Mouse (Mus musculus): ENCODE results near the gene Exosc1. TPM values are rescaled to one million over a fixed set of nuclear protein-coding genes. Genes with fewer than 3 reads are reported as not detected.
A peak's percentile ranks its signal among the peaks of the same experiment; 100 is the strongest.

The Exosc1 gene
- polyA plus RNA-seq, 1 experiment: 19.0 TPM

- Histone ChIP-seq H3K4me1 (ENCODE audit: control insufficient read depth, insufficient read depth, low read length) (no peaks in the 10 kb centered on the region), H3K4me3 (ENCODE audit: insufficient read depth, low read length) (no peak overlapping the region), H3K27ac (ENCODE audit: insufficient read depth, low read depth, low read length) (no peak overlapping the region)
- TF ChIP-seq CTCF (IDR thresholded peaks at IDR 0.05; ENCODE audit: low read depth, low read length): no peak
Observed at GRCm38 (mm10) chr19:41953574-41953973, 20.4 kb upstream of the Exosc1 start.

GRCm38 (mm10) chr19:41952287-41952686 is 19.1 kb upstream of the Exosc1 start:
- no peak overlapping the region for H3K27ac ChIP-seq (ENCODE audit: insufficient read depth, low read depth, low read length)
- TF ChIP-seq CTCF (IDR thresholded peaks at IDR 0.05; ENCODE audit: low read depth, low read length) (no peak), POLR2A (IDR thresholded peaks at IDR 0.05; ENCODE audit: borderline replicate concordance, low read depth, low read length) (no peak)

GRCm38 (mm10) chr19:41943841-41944240 is 10.6 kb upstream of the Exosc1 start:
- H3K4me3 ChIP-seq (ENCODE audit: insufficient read depth, low read length): no peak overlapping the region
- no peaks in the 10 kb centered on the region for H3K4me1 ChIP-seq (ENCODE audit: control insufficient read depth, insufficient read depth, low read length)
- H3K27ac ChIP-seq (ENCODE audit: insufficient read depth, low read depth, low read length): no peak overlapping the region
- TF ChIP-seq POLR2A (IDR thresholded peaks at IDR 0.05; ENCODE audit: borderline replicate concordance, low read depth, low read length): no peak
- no peak for TF ChIP-seq CTCF (IDR thresholded peaks at IDR 0.05; ENCODE audit: low read depth, low read length)

More at GRCm38 (mm10) chr19:41952287-41952686, 19.1 kb upstream of the Exosc1 start:
- Histone ChIP-seq H3K4me3 (ENCODE audit: insufficient read depth, low read length) (no peak overlapping the region), H3K4me1 (ENCODE audit: control insufficient read depth, insufficient read depth, low read length) (no peaks in the 10 kb centered on the region)

GRCm38 (mm10) chr19:41938539-41938938 is 5.3 kb upstream of the Exosc1 start:
- Histone ChIP-seq H3K27ac (ENCODE audit: insufficient read depth, low read depth, low read length) (no peak overlapping the region), H3K4me3 (ENCODE audit: insufficient read depth, low read length) (no peak overlapping the region), H3K4me1 (ENCODE audit: control insufficient read depth, insufficient read depth, low read length) (peaks cover 5% of the 10 kb centered on the region)
- TF ChIP-seq POLR2A (IDR thresholded peaks at IDR 0.05; ENCODE audit: borderline replicate concordance, low read depth, low read length): no peak
- no peak for TF ChIP-seq CTCF (IDR thresholded peaks at IDR 0.05; ENCODE audit: low read depth, low read length)

GRCm38 (mm10) chr19:41935921-41936320 is 2.7 kb upstream of the Exosc1 start:
- H3K4me1 ChIP-seq (ENCODE audit: control insufficient read depth, insufficient read depth, low read length): peaks cover 10% of the 10 kb centered on the region
- H3K4me3 ChIP-seq (ENCODE audit: insufficient read depth, low read length): no peak overlapping the region
- no peak overlapping the region for H3K27ac ChIP-seq (ENCODE audit: insufficient read depth, low read depth, low read length)
- no peak for TF ChIP-seq POLR2A (IDR thresholded peaks at IDR 0.05; ENCODE audit: borderline replicate concordance, low read depth, low read length)

GRCm38 (mm10) chr19:41934124-41934523 is 901 bp upstream of the Exosc1 start:
- TF ChIP-seq POLR2A (IDR thresholded peaks at IDR 0.05; ENCODE audit: borderline replicate concordance, low read depth, low read length): no peak
- no peak for TF ChIP-seq CTCF (IDR thresholded peaks at IDR 0.05; ENCODE audit: low read depth, low read length)
- Histone ChIP-seq H3K4me3 (ENCODE audit: insufficient read depth, low read length) (peak overlapping the region; percentile 82), H3K27ac (ENCODE audit: insufficient read depth, low read depth, low read length) (no peak overlapping the region), H3K4me1 (ENCODE audit: control insufficient read depth, insufficient read depth, low read length) (peaks cover 10% of the 10 kb centered on the region)

- Histone ChIP-seq H3K27ac (ENCODE audit: insufficient read depth, low read depth, low read length) (peak overlapping the region; percentile 24), H3K4me1 (ENCODE audit: control insufficient read depth, insufficient read depth, low read length) (peaks cover 10% of the 10 kb centered on the region), H3K4me3 (ENCODE audit: insufficient read depth, low read length) (peak overlapping the region; percentile 85)
- TF ChIP-seq POLR2A (IDR thresholded peaks at IDR 0.05; ENCODE audit: borderline replicate concordance, low read depth, low read length) (no peak), CTCF (IDR thresholded peaks at IDR 0.05; ENCODE audit: low read depth, low read length) (no peak)
Observed at GRCm38 (mm10) chr19:41932686-41933085, 537 bp downstream of the Exosc1 start.

- TF ChIP-seq CTCF (IDR thresholded peaks at IDR 0.05; ENCODE audit: low read depth, low read length): no peak
- TF ChIP-seq POLR2A (IDR thresholded peaks at IDR 0.05; ENCODE audit: borderline replicate concordance, low read depth, low read length): no peak
Observed at GRCm38 (mm10) chr19:41920412-41921067, 12.7 kb downstream of the Exosc1 start.

GRCm38 (mm10) chr19:41919471-41919870 is 13.8 kb downstream of the Exosc1 start:
- no peak for TF ChIP-seq POLR2A (IDR thresholded peaks at IDR 0.05; ENCODE audit: borderline replicate concordance, low read depth, low read length)
- no peak for TF ChIP-seq CTCF (IDR thresholded peaks at IDR 0.05; ENCODE audit: low read depth, low read length)
- Histone ChIP-seq H3K27ac (ENCODE audit: insufficient read depth, low read depth, low read length) (no peak overlapping the region), H3K4me1 (ENCODE audit: control insufficient read depth, insufficient read depth, low read length) (peaks cover 22% of the 10 kb centered on the region), H3K4me3 (ENCODE audit: insufficient read depth, low read length) (no peak overlapping the region)

More at GRCm38 (mm10) chr19:41920412-41921067, 12.7 kb downstream of the Exosc1 start:
- Histone ChIP-seq H3K4me1 (ENCODE audit: control insufficient read depth, insufficient read depth, low read length) (peaks cover 15% of the 10 kb centered on the region), H3K4me3 (ENCODE audit: insufficient read depth, low read length) (no peak overlapping the region), H3K27ac (ENCODE audit: insufficient read depth, low read depth, low read length) (no peak overlapping the region)

GRCm38 (mm10) chr19:41916853-41917252 is 16.4 kb downstream of the Exosc1 start:
- Histone ChIP-seq H3K27ac (ENCODE audit: insufficient read depth, low read depth, low read length) (peak overlapping the region; percentile 60), H3K4me1 (ENCODE audit: control insufficient read depth, insufficient read depth, low read length) (peaks cover 22% of the 10 kb centered on the region), H3K4me3 (ENCODE audit: insufficient read depth, low read length) (no peak overlapping the region)
- TF ChIP-seq CTCF (IDR thresholded peaks at IDR 0.05; ENCODE audit: low read depth, low read length) (no peak), POLR2A (IDR thresholded peaks at IDR 0.05; ENCODE audit: borderline replicate concordance, low read depth, low read length) (no peak)
